Comparison of ENCODE assay signal across 14 mouse cellular contexts in genomic region chr9:90145788-90146187, GRCm38 (mm10). TPM values are rescaled to one million over a fixed set of nuclear protein-coding genes. Genes with fewer than 3 reads are reported as not detected.
DNase-seq lines count a peak whose midpoint lies in the region; ATAC-seq and TF ChIP-seq lines count a peak whose summit lies in the region.
"Had no signal": no experiment of that assay in that cellular context is flagged by ENCODE, and none has a peak within 500 bp of the region (broad histone marks: within the 10 kb centered on the region; RNA-seq: fewer than 3 reads in every experiment).

No protein-coding gene starts in this region.

- no peak overlapping the region for H3K27ac ChIP-seq in hindbrain, embryonic 16.5 days (ENCODE audit: low read depth, low read length)
- no peak overlapping the region for H3K27ac ChIP-seq in hindbrain, postnatal 0 days
- H3K27ac ChIP-seq in embryonic facial prominence, embryonic 15.5 days (replicated peaks) = no peak overlapping the region
- no peak overlapping the region for H3K27ac ChIP-seq in intestine, embryonic 16.5 days (ENCODE audit: low read length)
- no peak overlapping the region for H3K27ac ChIP-seq in limb, embryonic 10.5 days
- H3K27ac ChIP-seq: embryonic facial prominence, embryonic 12.5 days; kidney, postnatal 0 days; limb, embryonic 12.5 days; neural tube, embryonic 12.5 days had no signal

- H3K4me1 ChIP-seq in hindbrain, embryonic 16.5 days (ENCODE audit: control insufficient read depth, insufficient read depth, low read depth, low read length) = no peaks in the 10 kb centered on the region
- H3K4me1 ChIP-seq in hindbrain, postnatal 0 days (ENCODE audit: insufficient read depth, low read length) = no peaks in the 10 kb centered on the region
- H3K4me1 ChIP-seq in embryonic facial prominence, embryonic 15.5 days = 0 out of 2 replicates have a peak, but pooled peaks cover 3% of the 10 kb centered on the region
- 0 out of 2 replicates have a peak, but pooled peaks cover under 1% of the 10 kb centered on the region for H3K4me1 ChIP-seq in intestine, embryonic 16.5 days (ENCODE audit: control insufficient read depth, insufficient read depth, low read length)
- no peaks in the 10 kb centered on the region for H3K4me1 ChIP-seq in limb, embryonic 10.5 days
- H3K4me1 ChIP-seq: embryonic facial prominence, embryonic 12.5 days; limb, embryonic 12.5 days; megakaryocyte, embryonic 14.5 days; neural tube, embryonic 12.5 days had no signal

- ATAC-seq in hindbrain, embryonic 16.5 days = peak; percentile 58; the same call in 1 of the 2 replicates
- no peak for ATAC-seq in hindbrain, postnatal 0 days
- ATAC-seq in embryonic facial prominence, embryonic 15.5 days (ENCODE audit: insufficient number of reproducible peaks, low FRiP score, low TSS enrichment, low read depth) = 0 out of 2 replicates have a peak, but pooled peaks have one; percentile 15
- ATAC-seq in intestine, embryonic 16.5 days = peak; percentile 62; the same call in 1 of the 2 replicates

- 57% methylated on average over 2 of the region's 2 CpGs for WGBS in hindbrain, embryonic 16.5 days
- 21% methylated on average over 2 of the region's 2 CpGs for WGBS in hindbrain, postnatal 0 days
- 34% methylated on average over 2 of the region's 2 CpGs for WGBS in embryonic facial prominence, embryonic 15.5 days
- WGBS in intestine, embryonic 16.5 days = 49% methylated on average over 2 of the region's 2 CpGs
- 48% methylated on average over 2 of the region's 2 CpGs for WGBS in limb, embryonic 10.5 days

- no peak overlapping the region for H3K9ac ChIP-seq in hindbrain, embryonic 16.5 days (ENCODE audit: low read depth, low read length)
- H3K9ac ChIP-seq in hindbrain, postnatal 0 days (replicated peaks; ENCODE audit: low read length) = no peak overlapping the region
- no peak overlapping the region for H3K9ac ChIP-seq in embryonic facial prominence, embryonic 15.5 days
- H3K9ac ChIP-seq in intestine, embryonic 16.5 days (ENCODE audit: low read depth, low read length) = no peak overlapping the region
- H3K9ac ChIP-seq: embryonic facial prominence, embryonic 12.5 days; limb, embryonic 12.5 days; neural tube, embryonic 12.5 days had no signal

- H3K27me3 ChIP-seq in hindbrain, embryonic 16.5 days (replicated peaks; ENCODE audit: control insufficient read depth, insufficient read depth, low read length) = no peaks in the 10 kb centered on the region
- no peaks in the 10 kb centered on the region for H3K27me3 ChIP-seq in hindbrain, postnatal 0 days (ENCODE audit: insufficient read depth, low read length)
- H3K27me3 ChIP-seq in embryonic facial prominence, embryonic 15.5 days = no peaks in the 10 kb centered on the region
- no peaks in the 10 kb centered on the region for H3K27me3 ChIP-seq in intestine, embryonic 16.5 days (replicated peaks; ENCODE audit: control insufficient read depth, insufficient read depth, low read length)
- no peaks in the 10 kb centered on the region for H3K27me3 ChIP-seq in limb, embryonic 10.5 days (ENCODE audit: low read depth, poor library complexity, severe bottlenecking)
- H3K27me3 ChIP-seq: embryonic facial prominence, embryonic 12.5 days; limb, embryonic 12.5 days; neural tube, embryonic 12.5 days had no signal

- no peaks in the 10 kb centered on the region for H3K9me3 ChIP-seq in hindbrain, embryonic 16.5 days (ENCODE audit: control insufficient read depth, low read length)
- H3K9me3 ChIP-seq in hindbrain, postnatal 0 days (ENCODE audit: low read length) = no peaks in the 10 kb centered on the region
- no peaks in the 10 kb centered on the region for H3K9me3 ChIP-seq in embryonic facial prominence, embryonic 15.5 days (replicated peaks)
- H3K9me3 ChIP-seq in intestine, embryonic 16.5 days (ENCODE audit: control insufficient read depth, low read length) = no peaks in the 10 kb centered on the region
- H3K9me3 ChIP-seq in limb, embryonic 10.5 days (replicated peaks) = no peaks in the 10 kb centered on the region
- H3K9me3 ChIP-seq: embryonic facial prominence, embryonic 12.5 days; limb, embryonic 12.5 days; neural tube, embryonic 12.5 days had no signal

- no peak overlapping the region for H3K4me2 ChIP-seq in hindbrain, embryonic 16.5 days (ENCODE audit: low read length)
- no peak overlapping the region for H3K4me2 ChIP-seq in hindbrain, postnatal 0 days (ENCODE audit: low read depth, low read length)
- no peak overlapping the region for H3K4me2 ChIP-seq in embryonic facial prominence, embryonic 15.5 days (replicated peaks)
- no peak overlapping the region for H3K4me2 ChIP-seq in intestine, embryonic 16.5 days (ENCODE audit: low read depth, low read length)
- H3K4me2 ChIP-seq: embryonic facial prominence, embryonic 12.5 days; limb, embryonic 12.5 days; neural tube, embryonic 12.5 days had no signal

- no peak for DNase-seq in hindbrain, postnatal 0 days (ENCODE audit: low spot score)
- peak; percentile 68 for DNase-seq in Muller cell, postnatal 12 days (ENCODE audit: inconsistent ontology term)
- no peak for DNase-seq in limb, embryonic 10.5 days (ENCODE audit: low spot score)
- DNase-seq in natural killer cell, adult 2 months (ENCODE audit: low spot score in 2 of 2) = no peak
- DNase-seq in embryo, embryonic 11 days = no peak
- DNase-seq: cerebellum, adult 11 months had no signal

- H3K36me3 ChIP-seq in hindbrain, embryonic 16.5 days (ENCODE audit: control insufficient read depth, insufficient read depth, low read length) = no peaks in the 10 kb centered on the region
- no peaks in the 10 kb centered on the region for H3K36me3 ChIP-seq in hindbrain, postnatal 0 days (ENCODE audit: insufficient read depth, low read length)
- no peaks in the 10 kb centered on the region for H3K36me3 ChIP-seq in embryonic facial prominence, embryonic 15.5 days
- no peaks in the 10 kb centered on the region for H3K36me3 ChIP-seq in intestine, embryonic 16.5 days (ENCODE audit: control insufficient read depth, insufficient read depth, low read length)
- no peaks in the 10 kb centered on the region for H3K36me3 ChIP-seq in limb, embryonic 10.5 days
- H3K36me3 ChIP-seq: embryonic facial prominence, embryonic 12.5 days; limb, embryonic 12.5 days; neural tube, embryonic 12.5 days had no signal

- no peak overlapping the region for H3K4me3 ChIP-seq in hindbrain, embryonic 16.5 days (ENCODE audit: low read length)
- no peak overlapping the region for H3K4me3 ChIP-seq in hindbrain, postnatal 0 days (ENCODE audit: low read length)
- H3K4me3 ChIP-seq in embryonic facial prominence, embryonic 15.5 days (replicated peaks) = no peak overlapping the region
- no peak overlapping the region for H3K4me3 ChIP-seq in intestine, embryonic 16.5 days (ENCODE audit: low read length)
- no peak overlapping the region for H3K4me3 ChIP-seq in limb, embryonic 10.5 days
- H3K4me3 ChIP-seq: embryonic facial prominence, embryonic 12.5 days; limb, embryonic 12.5 days; megakaryocyte, embryonic 14.5 days; neural tube, embryonic 12.5 days had no signal

- no peak for TF ChIP-seq CTCF in hindbrain, postnatal 0 days (IDR thresholded peaks at IDR 0.05; ENCODE audit: low read depth)

RNA-seq across cellular contexts. Expression of gene Adamts7, which starts 17.1 kb away (rescaled TPM):
- polyA plus RNA-seq in hindbrain, embryonic 16.5 days (2015; fragmentation: Nextera tagmentation; extraction: Ambion mirVana) = 4.9 and 9.4 TPM in 2 replicates
- total RNA-seq in hindbrain, postnatal 0 days (2014; rRNA removed) = 6.4 and 10.4 TPM in 2 replicates
- polyA plus RNA-seq in hindbrain, postnatal 0 days (2015; fragmentation: Nextera tagmentation; extraction: Ambion mirVana) = 2.7 and 2.9 TPM in 2 replicates
- polyA plus RNA-seq in embryonic facial prominence, embryonic 15.5 days (2015; fragmentation: Nextera tagmentation; extraction: Ambion mirVana) = 14.7 and 15.6 TPM in 2 replicates
- 11.7 TPM in 2 replicates for polyA plus RNA-seq in intestine, embryonic 16.5 days (2015; fragmentation: Nextera tagmentation; extraction: Ambion mirVana)
- polyA plus RNA-seq in limb, embryonic 10.5 days (2016; fragmentation: Nextera tagmentation; extraction: Ambion mirVana) = 8.5 and 15.4 TPM in 2 replicates

RNA-seq across cellular contexts. Expression of gene Morf4l1, which starts 31.2 kb away (rescaled TPM):
- 538 and 570 TPM in 2 replicates for polyA plus RNA-seq in hindbrain, embryonic 16.5 days (2015; fragmentation: Nextera tagmentation; extraction: Ambion mirVana)
- 178 and 179 TPM in 2 replicates for total RNA-seq in hindbrain, postnatal 0 days (2014; rRNA removed)
- 527 and 556 TPM in 2 replicates for polyA plus RNA-seq in hindbrain, postnatal 0 days (2015; fragmentation: Nextera tagmentation; extraction: Ambion mirVana)
- 429 and 455 TPM in 2 replicates for polyA plus RNA-seq in embryonic facial prominence, embryonic 15.5 days (2015; fragmentation: Nextera tagmentation; extraction: Ambion mirVana)
- 281 and 302 TPM in 2 replicates for polyA plus RNA-seq in intestine, embryonic 16.5 days (2015; fragmentation: Nextera tagmentation; extraction: Ambion mirVana)
- 432 and 482 TPM in 2 replicates for polyA plus RNA-seq in limb, embryonic 10.5 days (2016; fragmentation: Nextera tagmentation; extraction: Ambion mirVana)
